Mouse (Mus musculus): ENCODE measurements around the gene Tnks2. TPM values are rescaled to one million over a fixed set of nuclear protein-coding genes. Genes with fewer than 3 reads are reported as not detected.

The Tnks2 gene
- polyA plus RNA-seq, 2 experiments, result 19.0 to 19.4 TPM

- peaks cover 17 to 30% of the 10 kb centered on the region in 2 experiments for H3K4me1 ChIP-seq (replicated peaks; ENCODE audit: control insufficient read depth in 2 of 2, insufficient read depth in 2 of 2, low read length in 1 of 2)
- H3K27me3 ChIP-seq (ENCODE audit: control insufficient read depth, insufficient read depth, low read length), result no peaks in the 10 kb centered on the region
- ATAC-seq (ENCODE audit: insufficient read depth) (no peak), DNase-seq (ENCODE audit: low read depth in 3 of 3, low spot score in 3 of 3) (no peak)
- TF ChIP-seq CTCF (IDR thresholded peaks at IDR 0.05; ENCODE audit: low read depth), result no peak
- TF ChIP-seq EP300 (IDR thresholded peaks at IDR 0.05; ENCODE audit: low read depth), result no peak
- peak overlapping the region; percentile 82 to 96; a peak in 3 of 4 replicates for H3K4me3 ChIP-seq (ENCODE audit: insufficient read depth in 1 of 2, low read depth in 2 of 2, low read length in 2 of 2)
- 62% methylated on average over 6 of the region's 6 CpGs for WGBS (ENCODE audit: insufficient replicate concordance)
- peak overlapping the region; percentile 38 for H3K27ac ChIP-seq
- H3K9me3 ChIP-seq (ENCODE audit: control insufficient read depth, low read length), result no peaks in the 10 kb centered on the region
- H3K9ac ChIP-seq (replicated peaks), result peak overlapping the region; percentile 55
- peak overlapping the region; percentile 85 for H3K4me2 ChIP-seq (ENCODE audit: low read depth)
- peaks cover 3% of the 10 kb centered on the region; the same call in 1 of the 2 replicates for H3K36me3 ChIP-seq (replicated peaks; ENCODE audit: control insufficient read depth, insufficient read depth, low read depth)
Measured at GRCm38 (mm10) chr19:36927800-36928361, 93.8 kb downstream of the Tnks2 start.

- no peak for ATAC-seq (ENCODE audit: insufficient read depth)
- no peak for TF ChIP-seq EP300 (IDR thresholded peaks at IDR 0.05; ENCODE audit: low read depth)
- TF ChIP-seq CTCF (IDR thresholded peaks at IDR 0.05; ENCODE audit: low read depth), result no peak
- DNase-seq (ENCODE audit: low read depth in 3 of 3, low spot score in 3 of 3), result no peak
- H3K27me3 ChIP-seq (ENCODE audit: control insufficient read depth, insufficient read depth, low read length), result no peaks in the 10 kb centered on the region
- H3K4me2 ChIP-seq (ENCODE audit: low read depth), result no peak overlapping the region
- no peak overlapping the region for H3K9ac ChIP-seq (replicated peaks)
- H3K4me3 ChIP-seq (ENCODE audit: insufficient read depth in 1 of 2, low read depth in 2 of 2, low read length in 2 of 2), result no peak overlapping the region
- H3K36me3 ChIP-seq (replicated peaks; ENCODE audit: control insufficient read depth, insufficient read depth, low read depth), result peaks cover 3% of the 10 kb centered on the region
- no peaks in the 10 kb centered on the region for H3K9me3 ChIP-seq (ENCODE audit: control insufficient read depth, low read length)
- H3K4me1 ChIP-seq (replicated peaks; ENCODE audit: control insufficient read depth in 2 of 2, insufficient read depth in 2 of 2, low read length in 1 of 2), result peaks cover 20 to 33% of the 10 kb centered on the region in 2 experiments
- no peak overlapping the region for H3K27ac ChIP-seq
Measured at GRCm38 (mm10) chr19:36929816-36930215, 95.8 kb downstream of the Tnks2 start.

DNA sequence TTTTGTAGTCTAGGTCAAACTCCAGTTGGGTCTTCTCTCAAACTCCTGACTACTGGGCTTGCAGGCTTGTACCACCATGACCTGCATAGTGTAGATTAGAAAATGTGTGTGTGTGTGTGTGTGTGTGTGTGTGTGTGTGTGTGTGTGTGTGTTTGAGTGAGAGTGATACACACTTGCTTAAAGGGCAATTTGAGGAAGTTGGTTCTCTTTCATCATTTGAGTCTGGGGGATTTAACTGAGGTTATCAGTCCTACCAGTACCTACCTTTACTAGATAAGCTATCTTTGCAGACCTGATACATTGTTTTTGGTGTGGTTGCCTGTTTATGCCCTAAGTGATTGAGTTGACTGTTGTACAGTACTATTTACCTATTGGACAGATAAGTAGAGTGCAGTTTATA lies 98.1 kb downstream of the Tnks2 start:
- Histone ChIP-seq H3K36me3 (replicated peaks; ENCODE audit: control insufficient read depth, insufficient read depth, low read depth) (peaks cover 3% of the 10 kb centered on the region), H3K9me3 (ENCODE audit: control insufficient read depth, low read length) (no peaks in the 10 kb centered on the region), H3K4me1 (replicated peaks; ENCODE audit: control insufficient read depth in 2 of 2, insufficient read depth in 2 of 2, low read length in 1 of 2) (peaks cover 20 to 35% of the 10 kb centered on the region in 2 experiments), H3K4me2 (ENCODE audit: low read depth) (no peak overlapping the region), H3K9ac (replicated peaks) (no peak overlapping the region), H3K4me3 (ENCODE audit: insufficient read depth in 1 of 2, low read depth in 2 of 2, low read length in 2 of 2) (no peak overlapping the region), H3K27ac (no peak overlapping the region), H3K27me3 (ENCODE audit: control insufficient read depth, insufficient read depth, low read length) (no peaks in the 10 kb centered on the region)
- no peak for DNase-seq (ENCODE audit: low read depth in 3 of 3, low spot score in 3 of 3)
- peak; percentile 47; the same call in 1 of the 2 replicates for ATAC-seq (ENCODE audit: insufficient read depth)
- TF ChIP-seq EP300 (IDR thresholded peaks at IDR 0.05; ENCODE audit: low read depth) (peak; percentile 30; the same call in 1 of the 2 replicates), CTCF (IDR thresholded peaks at IDR 0.05; ENCODE audit: low read depth) (no peak)

DNA sequence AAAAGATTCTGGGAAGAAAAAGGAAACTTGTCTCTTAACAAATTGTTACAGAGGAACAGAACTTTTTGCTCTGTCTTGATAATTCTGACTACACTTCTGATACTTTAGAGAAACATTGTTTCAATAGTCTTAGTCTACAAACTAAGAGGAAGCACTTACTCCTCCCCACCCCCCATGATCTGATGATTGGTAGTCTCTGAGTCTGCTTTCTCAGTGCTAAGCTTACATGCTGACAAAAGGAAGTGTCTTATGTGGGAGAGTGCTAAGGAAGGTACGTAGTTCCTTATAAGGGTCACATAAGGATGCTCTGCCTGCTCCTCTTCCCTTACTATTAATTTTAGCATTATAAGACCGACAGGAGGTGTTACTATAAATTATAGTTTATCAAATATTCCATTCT lies 98.6 kb downstream of the Tnks2 start:
- TF ChIP-seq EP300 (IDR thresholded peaks at IDR 0.05; ENCODE audit: low read depth) (no peak), CTCF (IDR thresholded peaks at IDR 0.05; ENCODE audit: low read depth) (no peak)
- H3K4me2 ChIP-seq (ENCODE audit: low read depth), result no peak overlapping the region
- H3K27me3 ChIP-seq (ENCODE audit: control insufficient read depth, insufficient read depth, low read length), result no peaks in the 10 kb centered on the region
- WGBS (ENCODE audit: insufficient replicate concordance), result 39% methylated on average over 2 of the region's 2 CpGs
- peaks cover 20 to 33% of the 10 kb centered on the region in 2 experiments for H3K4me1 ChIP-seq (replicated peaks; ENCODE audit: control insufficient read depth in 2 of 2, insufficient read depth in 2 of 2, low read length in 1 of 2)
- no peak for DNase-seq (ENCODE audit: low read depth in 3 of 3, low spot score in 3 of 3)
- H3K9me3 ChIP-seq (ENCODE audit: control insufficient read depth, low read length), result no peaks in the 10 kb centered on the region
- no peak for ATAC-seq (ENCODE audit: insufficient read depth)
- H3K36me3 ChIP-seq (replicated peaks; ENCODE audit: control insufficient read depth, insufficient read depth, low read depth), result peaks cover 3% of the 10 kb centered on the region
- no peak overlapping the region for H3K9ac ChIP-seq (replicated peaks)
- H3K27ac ChIP-seq, result no peak overlapping the region
- H3K4me3 ChIP-seq (ENCODE audit: insufficient read depth in 1 of 2, low read depth in 2 of 2, low read length in 2 of 2), result no peak overlapping the region

DNA sequence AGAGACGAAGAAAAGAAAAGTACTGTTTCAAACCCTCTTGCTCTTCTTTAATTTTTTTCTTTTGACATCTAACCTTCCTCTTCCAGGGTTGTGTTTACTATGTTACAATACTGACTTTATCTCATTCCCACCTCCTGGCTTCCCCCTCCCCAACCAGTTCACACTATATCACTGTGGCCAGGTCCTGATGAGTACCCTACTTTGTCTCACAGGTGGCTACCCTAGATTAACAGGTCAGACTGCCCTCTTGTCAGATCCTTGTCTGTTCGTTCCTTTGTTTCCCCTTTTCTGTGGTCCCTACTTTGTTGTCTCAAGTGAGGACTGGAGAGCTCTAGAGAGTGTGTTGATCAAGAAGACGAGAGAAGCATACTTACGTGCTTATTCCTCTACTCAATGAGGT lies 102.3 kb downstream of the Tnks2 start:
- no peak overlapping the region for H3K27ac ChIP-seq
- H3K4me2 ChIP-seq (ENCODE audit: low read depth), result no peak overlapping the region
- peaks cover 16 to 17% of the 10 kb centered on the region in 2 experiments for H3K4me1 ChIP-seq (replicated peaks; ENCODE audit: control insufficient read depth in 2 of 2, insufficient read depth in 2 of 2, low read length in 1 of 2)
- H3K36me3 ChIP-seq (replicated peaks; ENCODE audit: control insufficient read depth, insufficient read depth, low read depth), result no peaks in the 10 kb centered on the region; the same call in 1 of the 2 replicates
- H3K9ac ChIP-seq (replicated peaks), result no peak overlapping the region
- WGBS (ENCODE audit: insufficient replicate concordance), result 55% methylated on average over 4 of the region's 4 CpGs
- no peak for DNase-seq (ENCODE audit: low read depth in 3 of 3, low spot score in 3 of 3)
- H3K4me3 ChIP-seq (ENCODE audit: insufficient read depth in 1 of 2, low read depth in 2 of 2, low read length in 2 of 2), result no peak overlapping the region
- ATAC-seq (ENCODE audit: insufficient read depth), result no peak
- no peaks in the 10 kb centered on the region for H3K27me3 ChIP-seq (ENCODE audit: control insufficient read depth, insufficient read depth, low read length)
- H3K9me3 ChIP-seq (ENCODE audit: control insufficient read depth, low read length), result no peaks in the 10 kb centered on the region
- TF ChIP-seq EP300 (IDR thresholded peaks at IDR 0.05; ENCODE audit: low read depth) (no peak), CTCF (IDR thresholded peaks at IDR 0.05; ENCODE audit: low read depth) (no peak)

Measured in liver, embryonic 14.5 days (tissue).